Mouse (Mus musculus): ENCODE results near the gene Pdcd4.

DNA sequence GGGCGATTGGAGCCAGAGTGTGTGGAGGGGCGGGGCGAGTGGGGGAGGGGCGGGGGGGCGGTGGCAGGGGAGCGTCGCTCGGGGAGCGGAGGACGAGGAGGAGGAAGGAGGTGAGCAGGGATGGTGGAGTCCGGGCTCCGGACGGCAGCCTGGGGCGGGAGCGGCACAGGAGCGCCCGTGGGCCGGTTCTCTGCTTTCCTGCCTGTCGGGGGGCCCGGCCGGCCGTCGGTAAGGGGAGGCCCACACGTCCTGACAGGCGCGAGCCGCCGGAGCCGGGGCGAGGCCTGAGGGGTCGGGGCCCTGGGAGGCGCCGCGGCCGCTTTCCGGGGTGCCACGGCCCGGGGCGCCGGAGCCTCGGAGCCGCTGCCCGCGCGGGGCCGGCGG, 52.7 kb downstream of the Pdcd4 start:
- TF ChIP-seq CTCF (IDR thresholded peaks at IDR 0.05) (no peak), EP300 (IDR thresholded peaks at IDR 0.05) (no peak)

Data from lung, postnatal 0 days (tissue).